Mouse (Mus musculus) ovary, postnatal 36 days (tissue): ENCODE measurements around the gene Clspn.
"Not testable (repeated sequence)": the region's sequence is repeated elsewhere in the genome, so short reads cannot be mapped to it uniquely, and the experiment has no call there.

Experiments
- DNase-seq: peaks from one replicate; pipeline ENCODE4 v3.0.0; 2022; ENCODE audit warnings: low spot score, mixed read lengths

Clspn gene

GRCm38 (mm10) chr4:126556809-126557711 lies at the start of gene Clspn:
Gene Clspn (plus strand): TSS chr4:126556935.
- DNase-seq: peak; percentile 86

GRCm38 (mm10) chr4:126508110-126508899 lies 48.4 kb upstream of the Clspn start:
- no peak for DNase-seq

GRCm38 (mm10) chr4:126509072-126509471 lies 47.7 kb upstream of the Clspn start:
- no peak for DNase-seq

GRCm38 (mm10) chr4:126511013-126511412 lies 45.7 kb upstream of the Clspn start:
- no peak for DNase-seq

GRCm38 (mm10) chr4:126512308-126513066 lies 44.2 kb upstream of the Clspn start:
- DNase-seq: no peak

- DNase-seq: no peak
Measured at GRCm38 (mm10) chr4:126526164-126526563, 30.6 kb upstream of the Clspn start.

- no peak for DNase-seq
Measured at GRCm38 (mm10) chr4:126526828-126527227, 29.9 kb upstream of the Clspn start.

GRCm38 (mm10) chr4:126532292-126532691 lies 24.4 kb upstream of the Clspn start:
- no peak for DNase-seq

GRCm38 (mm10) chr4:126532827-126533728 lies 23.7 kb upstream of the Clspn start, which contains the start of gene Ago4:
Gene Ago4 (minus strand): TSS chr4:126533472.
- DNase-seq: peak; percentile 68

GRCm38 (mm10) chr4:126533729-126534070 lies 23.0 kb upstream of the Clspn start:
- DNase-seq: no peak

GRCm38 (mm10) chr4:126535631-126536030 lies 21.1 kb upstream of the Clspn start:
- not testable (repeated sequence) for DNase-seq

GRCm38 (mm10) chr4:126536865-126537264 lies 19.9 kb upstream of the Clspn start:
- DNase-seq: no peak

GRCm38 (mm10) chr4:126540487-126541071 lies 16.2 kb upstream of the Clspn start:
- no peak for DNase-seq

- no peak for DNase-seq
Measured at GRCm38 (mm10) chr4:126542838-126543237, 13.9 kb upstream of the Clspn start.

GRCm38 (mm10) chr4:126545016-126545415 lies 11.7 kb upstream of the Clspn start:
- DNase-seq: no peak

GRCm38 (mm10) chr4:126545703-126546102 lies 11.0 kb upstream of the Clspn start:
- DNase-seq: no peak

GRCm38 (mm10) chr4:126546183-126546582 lies 10.6 kb upstream of the Clspn start:
- DNase-seq: no peak

- DNase-seq: no peak
Measured at GRCm38 (mm10) chr4:126552136-126552535, 4.6 kb upstream of the Clspn start.

- DNase-seq: no peak
Measured at GRCm38 (mm10) chr4:126553105-126553504, 3.6 kb upstream of the Clspn start.

- DNase-seq: no peak
Measured at GRCm38 (mm10) chr4:126553685-126554084, 3.0 kb upstream of the Clspn start.

GRCm38 (mm10) chr4:126554462-126554861 lies 2.3 kb upstream of the Clspn start:
- DNase-seq: no peak
